Mouse (Mus musculus) skeletal muscle tissue, adult 2 months (tissue): Measurements from ENCODE around the gene Kbtbd6.

ENCODE experiments used
- DNase-seq: peaks from one replicate; pipeline ENCODE4 v3.0.0-alpha.2; 2012; ENCODE audit warnings: low read depth, low spot score

Kbtbd6 gene

DNA sequence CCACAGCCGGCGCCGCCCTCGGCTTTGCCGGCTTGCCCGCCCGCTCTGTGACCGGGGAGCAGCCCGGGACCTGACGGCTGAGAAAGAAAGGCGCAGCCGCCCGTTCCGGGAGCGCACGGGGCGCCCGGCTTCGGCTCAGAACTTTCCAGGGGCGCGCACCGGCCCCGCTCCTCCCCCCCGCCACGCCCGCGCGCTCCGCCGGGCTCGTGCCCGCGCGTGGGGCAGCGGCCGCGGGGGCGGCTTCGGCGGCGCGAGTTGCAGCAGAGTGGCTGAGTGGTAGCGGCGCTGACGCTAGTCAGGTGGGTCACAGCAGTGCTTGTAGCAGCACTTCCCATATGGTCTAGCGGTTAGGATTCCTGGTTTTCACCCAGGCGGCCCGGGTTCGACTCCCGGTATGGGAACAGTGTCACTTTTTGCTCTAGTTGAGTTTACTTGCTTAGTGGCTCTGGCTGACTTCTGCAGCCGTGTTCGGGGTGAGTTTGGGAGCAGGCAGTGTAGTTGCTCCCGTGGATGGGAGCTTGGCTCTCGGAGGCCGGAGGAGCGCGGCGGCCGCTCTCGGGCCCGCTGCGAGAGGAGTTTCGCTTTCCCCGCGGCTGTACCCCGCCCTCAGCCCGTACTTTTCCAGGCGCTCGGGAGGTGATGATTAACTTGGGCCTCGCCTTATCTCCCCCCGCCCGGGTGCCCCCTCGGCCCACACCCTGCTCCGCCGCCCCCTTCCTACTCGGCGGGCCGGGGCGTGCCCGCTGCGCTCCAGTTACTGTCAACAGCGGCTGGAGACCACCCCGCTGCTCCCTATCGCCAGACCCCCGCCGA, 29.9 kb downstream of the Kbtbd6 start, which contains the start of gene Wbp4:
Gene Wbp4 (minus strand): TSS at position 182 of the 813 bp plus-strand sequence.
- DNase-seq: peak; percentile 93

DNA sequence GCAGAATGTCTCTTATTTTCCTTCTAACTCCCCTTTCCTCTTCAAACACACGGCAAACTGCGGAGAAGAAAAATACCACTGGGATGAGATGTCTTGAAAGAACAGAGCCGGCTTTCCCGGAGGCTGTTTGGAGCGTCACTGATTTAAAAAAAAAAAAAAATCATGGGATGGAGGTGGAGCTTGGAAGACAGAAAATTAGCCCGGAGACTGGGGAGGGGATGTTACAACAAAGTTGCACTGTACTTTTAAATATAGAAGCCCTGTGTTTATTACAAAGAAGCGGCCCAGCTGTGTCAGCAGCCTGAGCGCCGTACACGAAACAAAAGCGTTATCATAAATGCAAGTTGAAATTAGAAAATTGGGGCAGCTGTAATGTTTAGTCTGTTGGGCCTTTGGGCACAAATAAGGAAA, 30.6 kb downstream of the Kbtbd6 start:
- peak; percentile 58 for DNase-seq

DNA sequence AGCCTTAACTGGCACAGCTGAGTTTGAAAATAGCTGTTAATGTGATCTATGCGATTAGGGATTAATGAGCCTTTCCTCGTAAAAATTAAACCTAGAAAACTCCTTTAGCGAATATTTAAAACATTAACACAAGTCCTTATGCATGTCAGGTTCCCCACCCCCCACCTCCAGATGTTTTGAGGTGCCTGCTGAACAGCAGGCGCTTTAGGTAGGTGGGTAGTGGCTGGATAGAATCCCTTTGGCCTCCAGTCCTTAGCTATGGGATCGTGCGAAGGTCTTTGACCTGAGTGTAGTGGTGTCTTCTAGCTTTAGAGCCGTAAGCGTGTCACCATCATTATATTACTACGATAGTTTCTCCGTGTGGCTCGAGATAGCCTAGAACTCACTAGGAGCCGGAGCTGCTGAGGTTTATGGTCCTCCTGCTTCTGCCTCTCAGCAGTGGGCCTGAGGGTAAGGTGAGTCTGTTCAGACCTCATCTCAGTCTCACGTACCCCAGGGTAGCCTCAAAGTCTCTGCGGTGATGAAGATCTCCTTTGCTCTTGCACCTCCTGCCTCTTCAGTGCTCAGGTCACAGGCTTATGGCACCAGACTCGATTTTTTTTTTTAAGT, 31.2 kb downstream of the Kbtbd6 start:
- DNase-seq: no peak

DNA sequence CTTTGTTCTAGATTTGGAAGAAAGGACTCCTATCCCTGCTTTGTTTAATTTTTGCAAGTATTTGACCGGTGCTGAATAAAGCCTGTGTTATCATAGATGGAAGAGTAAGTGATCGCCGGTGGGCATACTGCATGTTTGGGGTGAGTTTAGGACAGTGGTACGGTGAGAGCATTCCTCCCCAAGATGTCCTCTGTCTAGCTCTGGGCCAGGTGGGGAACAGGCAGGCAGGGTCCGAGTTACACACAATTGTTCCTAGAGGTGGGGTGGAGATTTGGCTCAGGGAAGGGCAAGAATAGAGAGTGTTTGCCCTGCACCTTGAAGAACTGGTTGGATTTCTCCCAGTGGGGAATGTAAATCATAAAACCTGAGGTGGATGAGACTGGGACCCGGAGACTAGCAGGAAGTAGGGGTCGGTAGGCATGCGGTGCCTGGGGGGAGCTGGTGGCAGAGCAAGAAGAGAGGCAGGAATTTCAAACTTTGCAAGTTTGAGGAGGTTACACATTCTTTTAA, 32.0 kb downstream of the Kbtbd6 start:
- no peak for DNase-seq

DNA sequence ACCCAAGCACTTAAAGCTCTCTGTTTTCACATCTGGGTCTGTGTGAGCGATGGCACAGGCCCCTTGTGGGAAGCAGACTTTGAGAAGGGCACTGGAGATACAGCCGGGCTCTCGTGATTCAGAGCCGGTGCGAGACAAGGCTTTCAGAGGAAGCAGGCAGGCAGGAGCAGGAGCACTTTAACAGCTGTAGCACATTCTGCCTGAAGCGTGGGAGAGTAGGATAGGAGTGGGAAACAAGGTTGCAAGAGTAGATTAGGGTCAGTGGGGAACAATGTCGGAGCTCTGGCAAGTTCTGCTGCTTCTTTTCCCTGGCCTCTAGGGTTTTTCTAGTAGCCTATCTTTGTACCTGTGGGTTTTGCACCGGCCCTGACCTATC, 35.0 kb downstream of the Kbtbd6 start:
- no peak for DNase-seq

DNA sequence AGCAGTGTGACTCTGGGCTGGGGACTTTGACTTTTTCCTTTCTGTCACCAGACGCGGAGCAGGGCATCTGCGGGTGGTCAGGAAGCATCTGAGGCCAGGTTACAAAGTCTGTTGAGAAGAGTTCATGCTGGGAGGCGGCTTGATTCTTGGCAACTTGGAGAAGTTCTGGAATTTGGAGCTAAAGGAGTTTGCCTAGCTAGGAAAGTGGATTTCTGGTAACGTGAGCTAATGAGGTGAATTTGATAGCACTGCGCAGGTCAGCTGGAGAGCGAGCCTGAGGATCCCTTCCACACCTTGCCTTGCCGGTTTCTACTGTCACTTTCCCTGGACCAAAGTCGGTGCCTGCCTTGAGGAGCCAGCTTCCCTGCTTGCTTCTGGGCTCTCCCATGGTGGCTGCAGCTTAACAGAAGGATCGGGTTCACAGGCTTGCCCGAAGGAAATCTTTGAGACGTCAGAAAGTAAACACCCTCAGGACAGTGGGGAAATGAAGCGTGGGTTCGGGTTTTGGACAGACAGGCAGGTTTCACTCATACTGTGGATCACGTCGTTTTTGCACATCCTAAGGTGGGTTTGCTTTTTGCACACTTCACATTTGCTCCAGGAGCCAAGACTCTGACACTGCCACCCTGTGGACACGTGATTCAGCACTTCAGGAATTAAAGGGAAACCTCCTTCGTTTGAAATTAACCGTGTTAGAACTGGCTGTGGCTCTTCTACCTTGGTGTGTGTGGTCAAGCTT, 35.5 kb downstream of the Kbtbd6 start:
- peak; percentile 39 for DNase-seq

DNA sequence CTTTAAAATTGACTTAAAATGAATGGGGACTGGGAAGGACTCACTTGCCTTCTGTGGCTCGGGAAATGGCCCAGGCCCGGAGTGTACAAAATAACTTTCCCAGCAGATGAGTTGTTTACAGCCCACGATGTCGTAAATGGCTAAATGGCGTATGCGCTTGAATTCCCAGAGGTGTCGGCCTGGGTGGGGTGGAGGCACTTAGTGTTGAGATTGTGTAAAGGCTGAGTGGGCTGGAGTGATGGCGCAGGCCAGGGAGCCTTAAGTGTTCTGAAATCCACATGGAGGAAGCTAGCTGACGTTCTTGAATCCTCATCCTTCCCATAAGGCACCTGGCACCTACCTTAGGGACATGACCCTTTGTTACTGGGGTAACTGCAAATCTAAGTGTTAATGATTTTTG, 36.9 kb downstream of the Kbtbd6 start:
- DNase-seq: peak; percentile 60

DNA sequence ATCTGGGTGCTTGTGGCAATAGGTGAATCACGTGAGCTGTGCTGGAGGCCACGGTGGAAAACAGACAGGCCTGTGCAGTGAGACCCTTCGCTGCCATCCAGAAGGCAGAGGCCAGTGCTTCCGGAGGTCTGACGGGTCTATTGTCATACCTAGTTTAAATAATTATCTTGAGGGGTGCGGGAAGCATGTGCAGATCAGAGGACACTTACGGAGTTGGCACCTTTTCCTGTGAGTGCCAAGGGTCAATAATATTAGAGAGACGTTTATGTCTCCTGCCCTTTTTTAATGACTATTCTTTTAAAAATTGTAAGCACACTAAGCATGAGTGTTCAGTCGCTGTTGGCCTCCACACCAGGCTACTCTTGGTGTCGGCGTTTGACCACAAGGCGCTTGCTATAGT, 37.5 kb downstream of the Kbtbd6 start:
- no peak for DNase-seq

DNA sequence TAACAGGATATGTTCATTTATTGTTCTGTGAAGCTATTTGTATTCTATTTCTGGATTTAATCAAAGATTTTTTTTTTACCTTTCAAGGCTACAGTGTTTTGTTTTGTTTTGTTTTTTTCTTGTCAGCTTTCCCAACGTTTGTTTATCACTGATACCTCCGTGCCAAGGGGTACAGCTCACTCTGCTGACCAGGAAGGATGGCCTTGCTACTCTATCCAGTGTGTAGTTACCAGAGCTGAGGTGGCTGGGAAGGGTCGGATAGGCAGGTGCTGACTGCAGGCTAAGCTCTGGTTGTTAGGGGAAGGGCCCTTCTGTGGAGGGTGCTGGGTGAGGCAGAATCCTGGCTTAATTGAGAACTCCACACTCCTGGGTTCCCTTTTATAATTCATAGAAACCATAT, 38.6 kb downstream of the Kbtbd6 start:
- DNase-seq: no peak

DNA sequence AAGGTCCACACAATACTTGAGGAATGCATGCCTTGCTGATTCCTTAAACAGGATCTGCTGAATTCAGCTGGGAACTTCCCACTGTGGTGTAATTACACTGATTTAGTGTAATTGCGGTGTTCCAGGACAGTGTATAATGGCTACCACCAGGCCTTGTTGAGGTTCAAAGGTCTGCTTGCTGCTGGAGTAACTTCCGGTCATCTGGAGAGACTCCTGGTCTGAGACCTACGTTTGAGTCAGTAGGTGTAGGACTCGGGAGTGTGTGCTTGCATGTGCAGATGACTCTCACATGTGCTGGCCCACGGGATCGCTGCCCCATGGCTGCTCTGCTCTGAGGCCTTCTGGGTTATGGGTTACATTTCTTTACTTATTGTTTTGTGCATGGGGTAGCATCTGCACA, 42.7 kb downstream of the Kbtbd6 start:
- no peak for DNase-seq

DNA sequence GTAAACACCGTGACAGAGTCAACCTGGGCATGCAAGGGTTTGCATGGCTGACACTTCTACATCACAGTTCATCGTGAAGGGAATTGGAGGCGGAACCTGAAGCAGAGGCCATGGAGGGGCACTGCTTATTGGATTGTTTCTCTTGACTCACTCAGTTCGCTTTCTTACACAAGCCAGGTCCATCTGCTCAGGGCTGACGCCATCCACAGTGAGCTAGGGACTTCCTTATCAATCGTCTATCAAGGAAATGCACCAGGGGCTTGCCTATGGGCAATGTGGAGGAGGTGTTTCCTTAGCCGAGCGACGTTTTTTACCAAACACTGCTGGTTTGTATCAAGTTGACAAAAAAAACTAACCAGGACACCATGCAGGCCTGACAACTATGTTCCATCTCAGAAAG, 47.7 kb downstream of the Kbtbd6 start:
- DNase-seq: no peak

DNA sequence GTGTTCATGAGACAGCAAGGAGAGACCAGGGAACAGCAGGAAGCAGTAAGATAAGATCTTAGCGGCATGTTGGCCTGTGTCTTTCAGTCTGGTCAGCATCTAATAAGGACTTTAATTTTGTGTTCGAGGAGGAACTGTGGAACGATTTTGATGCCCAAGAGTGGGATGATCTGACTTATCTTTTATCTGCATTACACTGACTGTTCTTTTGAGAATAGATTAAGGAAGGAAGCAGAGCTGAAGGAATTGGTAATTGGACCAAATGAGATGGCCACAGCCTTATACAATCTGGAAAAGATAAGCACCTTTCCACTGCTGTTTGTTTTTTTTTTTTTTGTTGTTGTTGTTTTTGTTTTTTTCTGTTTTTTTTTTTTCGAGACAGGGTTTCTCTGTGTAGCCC, 49.1 kb downstream of the Kbtbd6 start:
- DNase-seq: no peak

DNA sequence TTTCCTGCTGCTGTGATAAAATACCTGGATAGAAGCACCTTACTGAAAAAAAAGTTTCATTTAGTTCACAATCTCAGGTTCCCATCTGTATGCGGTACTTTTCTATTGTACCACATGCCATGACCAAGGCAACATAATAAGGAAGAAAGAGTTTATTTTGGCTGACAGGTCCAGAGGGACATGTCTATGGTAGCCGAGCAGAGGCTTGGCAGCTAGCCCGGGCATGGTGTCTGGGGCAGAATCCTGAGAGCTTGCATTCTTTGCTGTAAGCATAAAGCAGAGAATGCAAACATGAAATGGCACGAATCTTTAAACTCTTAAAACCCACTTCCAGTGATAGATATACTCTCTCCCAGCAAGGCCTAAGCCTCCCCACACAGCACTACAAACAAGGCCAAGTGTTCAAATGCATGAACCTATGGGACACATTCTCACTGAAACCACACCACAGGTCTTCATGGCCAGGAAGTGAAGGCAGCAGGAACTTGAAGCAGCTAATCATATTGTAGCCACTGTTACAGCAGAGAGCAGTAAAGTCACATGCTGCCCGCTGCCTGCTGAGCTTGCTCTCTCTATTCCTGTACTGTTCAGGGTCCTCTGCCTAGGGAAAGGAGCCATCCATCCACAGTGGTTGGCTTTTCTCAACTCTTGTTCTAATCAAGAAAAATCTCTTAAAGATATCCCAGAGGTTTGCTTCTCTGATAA, 51.9 kb downstream of the Kbtbd6 start:
- DNase-seq: no peak
